Mouse (Mus musculus) adrenal gland, adult 2 months (tissue): ENCODE results near the gene Gm4214. TPM values are rescaled to one million over a fixed set of nuclear protein-coding genes. Genes with fewer than 3 reads are reported as not detected.
"Not testable (repeated sequence)": the region's sequence is repeated elsewhere in the genome, so short reads cannot be mapped to it uniquely, and the experiment has no call there.

Experiments
- DNase-seq: peaks from one replicate; pipeline ENCODE4 v3.0.0; 2021
- long read RNA-seq: library from polyadenylated mRNA; stranded (forward); transcript quantifications from one replicate; pipeline ENCODE4 v2.0.0, GENCODE M21; 2021
- polyA plus RNA-seq: library from polyadenylated mRNA; depleted of rRNA; stranded (reverse); fragments of >200 nt; gene quantifications from 2 replicates; pipeline ENCODE4 v1.2.3, GENCODE M21; 2012; rRNA removed
- total RNA-seq, 2 experiments: library from RNA; stranded (reverse); gene quantifications; 2 replicates each; pipeline ENCODE4 v1.2.3; 2021

The Gm4214 gene
- total RNA-seq (not detected), polyA plus RNA-seq (not detected in 2 replicates)
- long read RNA-seq: 0 reads

DNA sequence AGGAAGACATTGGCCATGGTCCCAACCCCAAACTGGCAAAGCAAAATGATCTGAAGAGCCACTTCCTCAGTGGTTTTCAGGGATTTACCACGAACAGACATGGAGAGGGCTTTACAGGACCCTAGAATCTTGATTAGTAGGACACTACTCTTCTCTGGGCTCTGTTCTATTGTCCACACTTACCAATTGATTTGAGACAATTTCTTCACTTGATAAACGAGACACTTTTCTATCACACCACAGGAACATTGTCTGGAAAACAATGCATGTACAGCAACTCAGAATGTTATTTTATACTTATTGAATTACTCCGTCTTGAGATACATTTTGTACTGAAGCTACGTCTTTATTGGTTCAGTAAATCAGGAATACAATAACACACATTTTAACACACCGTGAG is at the start of gene Gm4214:
Gm4214 (minus strand) TSS at position 101 of the 400 bp plus-strand sequence.
- DNase-seq: not testable (repeated sequence)

DNA sequence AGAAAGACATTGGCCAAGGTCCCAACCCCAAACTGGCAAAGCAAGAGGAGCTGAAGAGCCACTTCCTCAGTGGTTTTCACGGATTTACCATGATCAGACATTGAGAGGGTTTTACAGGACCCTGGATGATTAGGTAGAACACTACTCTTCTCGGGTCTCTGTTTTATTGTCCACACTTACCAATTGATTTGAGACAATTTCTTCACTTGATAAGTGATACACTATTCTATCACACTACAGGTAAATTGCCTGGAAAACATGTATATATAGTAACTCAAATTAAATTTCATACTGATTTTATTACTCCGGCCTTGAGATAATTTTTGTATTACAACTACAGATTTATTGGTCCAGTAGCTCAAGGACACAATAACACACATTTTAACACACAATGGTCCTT is 35.4 kb upstream of the Gm4214 start, which contains the start of gene Gm4216:
Gm4216 (minus strand) TSS at position 101 of the 400 bp plus-strand sequence.
- DNase-seq: not testable (repeated sequence)

Other genes starting within 250 kb of the Gm4214 start
- not detected for gene Vmn1r157, start 223.0 kb downstream of the Gm4214 start, total RNA-seq
- gene Vmn1r157, start 223.0 kb downstream of the Gm4214 start, polyA plus RNA-seq: not detected in 2 replicates
- not detected for gene Vmn1r158, start 193.9 kb downstream of the Gm4214 start, total RNA-seq
- gene Vmn1r158, start 193.9 kb downstream of the Gm4214 start, polyA plus RNA-seq: not detected in 2 replicates
- gene Vmn1r159, start 141.1 kb downstream of the Gm4214 start, total RNA-seq: not detected
- gene Vmn1r159, start 141.1 kb downstream of the Gm4214 start, polyA plus RNA-seq: not detected in 2 replicates
- gene Vmn1r160, start 113.4 kb downstream of the Gm4214 start, total RNA-seq: not detected
- gene Vmn1r160, start 113.4 kb downstream of the Gm4214 start, polyA plus RNA-seq: not detected in 2 replicates
- not detected for gene Gm4216, start 35.2 kb upstream of the Gm4214 start, total RNA-seq
- not detected in 2 replicates for gene Gm4216, start 35.2 kb upstream of the Gm4214 start, polyA plus RNA-seq
- not detected for gene Vmn1r163, start 70.9 kb upstream of the Gm4214 start, total RNA-seq
- gene Vmn1r163, start 70.9 kb upstream of the Gm4214 start, polyA plus RNA-seq: not detected in 2 replicates
- gene Gm8720, start 82.8 kb upstream of the Gm4214 start, total RNA-seq: not detected
- gene Gm8720, start 82.8 kb upstream of the Gm4214 start, polyA plus RNA-seq: not detected in 2 replicates
- gene Gm10662, start 159.8 kb upstream of the Gm4214 start, total RNA-seq: not detected
- gene Gm10662, start 159.8 kb upstream of the Gm4214 start, polyA plus RNA-seq: not detected in 2 replicates
- not detected for gene Vmn1r165, start 232.7 kb upstream of the Gm4214 start, total RNA-seq
- not detected in 2 replicates for gene Vmn1r165, start 232.7 kb upstream of the Gm4214 start, polyA plus RNA-seq